In the genomic region with DNA sequence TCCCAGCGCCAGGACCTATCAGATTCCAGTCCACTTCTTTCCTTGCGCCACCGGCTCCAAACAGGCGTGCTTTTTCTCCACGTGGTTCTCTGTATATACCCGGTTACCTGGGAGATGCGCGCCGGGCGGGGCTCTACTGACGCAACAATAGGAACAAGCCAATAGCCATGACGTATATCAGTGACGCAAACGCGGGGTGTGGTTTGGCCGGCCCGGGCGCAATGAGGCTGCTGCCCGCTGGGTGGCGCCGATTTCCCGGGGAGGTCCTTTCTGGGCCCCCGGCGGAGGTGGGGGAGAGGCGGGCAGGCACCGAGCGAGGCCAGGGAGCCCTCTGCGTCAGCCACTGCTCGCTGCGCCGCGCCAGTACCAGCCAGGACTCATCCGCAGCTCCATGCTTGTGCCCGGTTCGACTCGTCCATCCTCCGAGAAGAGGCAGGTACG, we compare ENCODE assay signal across 7 mouse cellular contexts. TPM values are rescaled to one million over a fixed set of nuclear protein-coding genes. Genes with fewer than 3 reads are reported as not detected.
DNase-seq lines count a peak whose midpoint lies in the region; ATAC-seq and TF ChIP-seq lines count a peak whose summit lies in the region.

A gene (plus strand): TSS at position 237 of the 441 bp plus-strand sequence.

- TF ChIP-seq CTCF in small intestine, adult 2 months (IDR thresholded peaks at IDR 0.05; ENCODE audit: extremely low read depth, insufficient read length, insufficient replicate concordance, low read depth, low read length): peak; percentile 74

- WGBS in intestine, embryonic 16.5 days: under 1% methylated on average over 38 of the region's 38 CpGs
- under 1% methylated on average over 38 of the region's 38 CpGs for WGBS in midbrain, embryonic 12.5 days
- WGBS in small intestine, adult 2 months: under 1% methylated on average over 38 of the region's 38 CpGs

- ATAC-seq in intestine, embryonic 16.5 days: peak; percentile 97
- ATAC-seq in midbrain, embryonic 12.5 days (ENCODE audit: low FRiP score, low read depth): peak; percentile 96

- no peak within 1 kb of the TSS for H3K27ac ChIP-seq in intestine, embryonic 16.5 days (ENCODE audit: low read length)
- no peak within 1 kb of the TSS for H3K27ac ChIP-seq in midbrain, embryonic 12.5 days (replicated peaks)
- H3K27ac ChIP-seq in small intestine, adult 2 months (ENCODE audit: insufficient read depth, low read depth, low read length): no peak within 1 kb of the TSS

- no peaks in the 10 kb centered on the region for H3K27me3 ChIP-seq in intestine, embryonic 16.5 days (replicated peaks; ENCODE audit: control insufficient read depth, insufficient read depth, low read length)
- H3K27me3 ChIP-seq in midbrain, embryonic 12.5 days: peaks cover 24% of the 10 kb centered on the region
- H3K27me3 ChIP-seq in small intestine, adult 2 months (ENCODE audit: control insufficient read depth, insufficient read depth, low read length): no peaks in the 10 kb centered on the region

- TF ChIP-seq POLR2A in small intestine, adult 2 months (IDR thresholded peaks at IDR 0.05; ENCODE audit: low read depth, low read length): no peak

- intact Hi-C loops in left cerebral cortex, postnatal 36 days (cut with DNase I): loop anchor here (2.0 kb wide), 2 partner anchors 18 to 24 kb away; a partner anchor contains a TSS

- peak within 1 kb of the TSS; percentile 69 for H3K9ac ChIP-seq in intestine, embryonic 16.5 days (ENCODE audit: low read depth, low read length)
- peak within 1 kb of the TSS; percentile 45; the same call in 1 of the 2 replicates for H3K9ac ChIP-seq in midbrain, embryonic 12.5 days (replicated peaks)

- no peaks in the 10 kb centered on the region for H3K36me3 ChIP-seq in intestine, embryonic 16.5 days (ENCODE audit: control insufficient read depth, insufficient read depth, low read length)
- no peaks in the 10 kb centered on the region for H3K36me3 ChIP-seq in midbrain, embryonic 12.5 days
- no peaks in the 10 kb centered on the region for H3K36me3 ChIP-seq in small intestine, adult 2 months (ENCODE audit: control insufficient read depth, insufficient read depth, low read length)

- no peaks in the 10 kb centered on the region for H3K9me3 ChIP-seq in intestine, embryonic 16.5 days (ENCODE audit: control insufficient read depth, low read length)
- H3K9me3 ChIP-seq in midbrain, embryonic 12.5 days: no peaks in the 10 kb centered on the region

- H3K4me3 ChIP-seq in intestine, embryonic 16.5 days (ENCODE audit: low read length): peak within 1 kb of the TSS; percentile 55
- peak within 1 kb of the TSS; percentile 46 for H3K4me3 ChIP-seq in midbrain, embryonic 12.5 days
- H3K4me3 ChIP-seq in small intestine, adult 2 months (ENCODE audit: low read depth, low read length): peak within 1 kb of the TSS; percentile 56

- H3K4me1 ChIP-seq in intestine, embryonic 16.5 days (ENCODE audit: control insufficient read depth, insufficient read depth, low read length): peaks cover 7% of the 10 kb centered on the region
- H3K4me1 ChIP-seq in midbrain, embryonic 12.5 days: peaks cover 26% of the 10 kb centered on the region
- H3K4me1 ChIP-seq in small intestine, adult 2 months (ENCODE audit: control insufficient read depth, insufficient read depth, insufficient read length, low read length): peaks cover 3% of the 10 kb centered on the region; the same call in 1 of the 2 replicates

- H3K4me2 ChIP-seq in intestine, embryonic 16.5 days (ENCODE audit: low read depth, low read length): peak within 1 kb of the TSS; percentile 95
- H3K4me2 ChIP-seq in midbrain, embryonic 12.5 days (replicated peaks): peak within 1 kb of the TSS; percentile 85

- peak; percentile 99 for DNase-seq in adrenal gland, adult 8-10 months
- peak; percentile 100 for DNase-seq in embryo, embryonic 9.5 days (ENCODE audit: extremely low spot score)
- peak; percentile 98 for DNase-seq in gastrocnemius, postnatal 4 days (ENCODE audit: low spot score in 2 of 2)
- peak; percentile 100 for DNase-seq in left cerebral cortex, postnatal 36 days (ENCODE audit: low spot score in 2 of 2)

RNA-seq across cellular contexts. Expression of the gene that starts here (rescaled TPM):
- 10 to 100 TPM; 39.1 to 77.6 (median 51.7) TPM for total RNA-seq in adrenal gland, adult 8-10 months (2022)
- total RNA-seq in gastrocnemius, postnatal 4 days (2021): 100 to 1,000 TPM in 1 of 2 experiments, 10 to 100 TPM in 1; 96.7 to 121 TPM
- polyA plus RNA-seq in intestine, embryonic 16.5 days (2015; fragmentation: Nextera tagmentation; extraction: Ambion mirVana): 13.2 and 15.6 TPM in 2 replicates
- total RNA-seq in left cerebral cortex, postnatal 36 days (2021): 100 to 1,000 TPM; 110 to 113 TPM
- 6.4 and 12.5 TPM in 2 replicates for polyA plus RNA-seq in midbrain, embryonic 12.5 days (2016; fragmentation: Nextera tagmentation; extraction: Ambion mirVana)
- polyA plus RNA-seq in small intestine, adult 2 months (2012; rRNA removed): 12.0 and 17.7 TPM in 2 replicates
